Mouse (Mus musculus) MEL (cell line): ENCODE measurements around the gene Rpl5. TPM values are rescaled to one million over a fixed set of nuclear protein-coding genes. Genes with fewer than 3 reads are reported as not detected.

Experiments used
- DNase-seq: peaks from one replicate; pipeline ENCODE4 v3.0.0; 2011; ENCODE audit warnings: low read depth, low spot score
- H3K27ac ChIP-seq: 2 replicates; pipeline ENCODE4 v1.5.1; 2012; ENCODE audit warnings: low read depth, mild to moderate bottlenecking, control low read depth, low read length, moderate library complexity; ENCODE audit not compliant: control insufficient read depth
- H3K27me3 ChIP-seq, 2 experiments: fragments of 150-350 bp in 1 of 2; sonication (generic) in 1 of 2; 2 replicates each; pipeline ENCODE4 v1.6.1; 2012; ENCODE audit warnings: low read length in 2 of 2, mild to moderate bottlenecking in 2 of 2, improper control_type of control experiment in 1 of 2, moderate library complexity in 1 of 2; ENCODE audit not compliant: insufficient read depth in 2 of 2, control insufficient read depth in 1 of 2
- H3K36me3 ChIP-seq, 2 experiments: 2 replicates each; pipeline ENCODE4 v1.6.1; 2012 to 2014; ENCODE audit warnings: low read length in 2 of 2, improper control_type of control experiment in 1 of 2, inconsistent platforms in 1 of 2, mild to moderate bottlenecking in 1 of 2; ENCODE audit not compliant: insufficient read depth in 2 of 2, control insufficient read depth in 1 of 2
- H3K4me1 ChIP-seq, 2 experiments: fragments of 150-350 bp in 1 of 2; sonication (generic) in 1 of 2; 2 replicates each; pipeline ENCODE4 v1.6.1; 2012; ENCODE audit warnings: low read length in 2 of 2, improper control_type of control experiment in 1 of 2, mild to moderate bottlenecking in 1 of 2; ENCODE audit not compliant: insufficient read depth in 2 of 2, control insufficient read depth in 1 of 2
- H3K4me3 ChIP-seq, 2 experiments: fragments of 150-350 bp in 1 of 2; sonication (generic) in 1 of 2; 2 replicates each; pipeline ENCODE4 v1.5.1; 2012; ENCODE audit warnings: low read depth in 2 of 2, low read length in 2 of 2, mild to moderate bottlenecking in 2 of 2, moderate library complexity in 2 of 2, control low read depth in 1 of 2, improper control_type of control experiment in 1 of 2; ENCODE audit not compliant: control insufficient read depth in 1 of 2, insufficient read depth in 1 of 2
- H3K79me2 ChIP-seq: 2 replicates; pipeline ENCODE4 v1.6.1; 2012; ENCODE audit warnings: mild to moderate bottlenecking, low read length, moderate library complexity; ENCODE audit not compliant: control insufficient read depth, poor library complexity, insufficient read depth
- H3K9ac ChIP-seq: 2 replicates; pipeline ENCODE4 v1.6.1; 2012; ENCODE audit warnings: low read depth, mild to moderate bottlenecking, control low read depth, low read length, moderate library complexity; ENCODE audit not compliant: control insufficient read depth, poor library complexity, severe bottlenecking
- H3K9me3 ChIP-seq: fragments of 150-350 bp; sonication (generic); replicated peaks from 2 replicates; pipeline ENCODE4 v1.6.1; 2012; ENCODE audit warnings: mild to moderate bottlenecking, low read length, improper control_type of control experiment, moderate library complexity; ENCODE audit not compliant: insufficient read depth
- BHLHE40 ChIP-seq: IDR thresholded peaks from 2 replicates; pipeline ENCODE4 v1.6.1; 2012; ENCODE audit warnings: low read depth, mild to moderate bottlenecking, inconsistent platforms, low read length, improper control_type of control experiment, borderline replicate concordance
- CHD2 ChIP-seq: IDR thresholded peaks from 2 replicates; pipeline ENCODE4 v1.6.1; 2011; ENCODE audit warnings: low read length, improper control_type of control experiment
- CTCF ChIP-seq, 3 experiments: IDR thresholded peaks in 2 of 3; conservative IDR thresholded peaks in 1 of 3; 2 replicates each; pipeline ENCODE4 v1.5.1; 2011 to 2012; ENCODE audit warnings: low read length in 3 of 3, low read depth in 2 of 3, mild to moderate bottlenecking in 2 of 3, improper control_type of control experiment in 1 of 3, inconsistent platforms in 1 of 3, mixed read lengths in 1 of 3, moderate library complexity in 1 of 3; ENCODE audit not compliant: control insufficient read depth in 1 of 3, insufficient read depth in 1 of 3, poor library complexity in 1 of 3, severe bottlenecking in 1 of 3
- E2F4 ChIP-seq: IDR thresholded peaks from 2 replicates; pipeline ENCODE4 v1.6.1; 2011; ENCODE audit warnings: low read depth, low read length, improper control_type of control experiment, borderline replicate concordance
- EP300 ChIP-seq, 2 experiments: IDR thresholded peaks; 2 replicates each; pipeline ENCODE4 v1.6.1; 2011; ENCODE audit warnings: improper control_type of control experiment in 2 of 2, low read length in 2 of 2, low read depth in 1 of 2, mild to moderate bottlenecking in 1 of 2
- ETS1 ChIP-seq: IDR thresholded peaks from 2 replicates; pipeline ENCODE4 v1.6.1; 2012; ENCODE audit warnings: low read depth, mild to moderate bottlenecking, inconsistent platforms, low read length, improper control_type of control experiment, moderate library complexity
- HCFC1 ChIP-seq: IDR thresholded peaks from 2 replicates; pipeline ENCODE4 v1.6.1; 2012; ENCODE audit warnings: low read depth, mild to moderate bottlenecking, inconsistent platforms, low read length, improper control_type of control experiment, moderate library complexity
- KAT2A ChIP-seq: conservative IDR thresholded peaks from 2 replicates; pipeline ENCODE4 v1.6.1; 2012; ENCODE audit warnings: low read depth, low read length, improper control_type of control experiment, inconsistent platforms
- MAX ChIP-seq: IDR thresholded peaks from 2 replicates; pipeline ENCODE4 v1.6.1; 2011; ENCODE audit warnings: low read length, improper control_type of control experiment
- MEF2A ChIP-seq: IDR thresholded peaks from 2 replicates; pipeline ENCODE4 v1.6.1; 2014; ENCODE audit warnings: low read depth, mild to moderate bottlenecking, inconsistent platforms, low read length, improper control_type of control experiment; ENCODE audit not compliant: poor library complexity, insufficient replicate concordance, severe bottlenecking; ENCODE audit errors: extremely low read depth
- MXI1 ChIP-seq: IDR thresholded peaks from 2 replicates; pipeline ENCODE4 v1.6.1; 2011; ENCODE audit warnings: mild to moderate bottlenecking, low read depth, low read length, improper control_type of control experiment
- MYC ChIP-seq: IDR thresholded peaks from 2 replicates; pipeline ENCODE4 v1.6.1; 2011; ENCODE audit warnings: low read depth, mild to moderate bottlenecking, low read length, improper control_type of control experiment, moderate library complexity
- NRF1 ChIP-seq: IDR thresholded peaks from 2 replicates; pipeline ENCODE4 v1.6.1; 2014; ENCODE audit warnings: low read depth, mild to moderate bottlenecking, inconsistent platforms, low read length, improper control_type of control experiment, moderate library complexity; ENCODE audit not compliant: poor library complexity, insufficient read depth, severe bottlenecking
- POLR2A ChIP-seq, 2 experiments: IDR thresholded peaks; 2 replicates each; pipeline ENCODE4 v1.6.1; 2011 to 2012; ENCODE audit warnings: low read length in 2 of 2, mild to moderate bottlenecking in 2 of 2, control low read depth in 1 of 2, improper control_type of control experiment in 1 of 2, low read depth in 1 of 2, moderate library complexity in 1 of 2; ENCODE audit not compliant: control insufficient read depth in 1 of 2, insufficient read depth in 1 of 2, poor library complexity in 1 of 2
- POLR2AphosphoS2 ChIP-seq: IDR thresholded peaks from 2 replicates; pipeline ENCODE4 v1.6.1; 2011; ENCODE audit warnings: low read length, improper control_type of control experiment
- POLR2AphosphoS5 ChIP-seq: IDR thresholded peaks from 2 replicates; pipeline ENCODE4 v1.6.1; 2012; ENCODE audit warnings: low read depth, borderline replicate concordance, mild to moderate bottlenecking, inconsistent platforms, low read length, moderate library complexity, mixed read lengths
- RAD21 ChIP-seq: IDR thresholded peaks from 2 replicates; pipeline ENCODE4 v1.6.1; 2011; ENCODE audit warnings: mild to moderate bottlenecking, low read depth, low read length, improper control_type of control experiment
- RCOR1 ChIP-seq: IDR thresholded peaks from 2 replicates; pipeline ENCODE4 v1.6.1; 2012; ENCODE audit warnings: low read depth, mild to moderate bottlenecking, inconsistent platforms, low read length, improper control_type of control experiment
- SIN3A ChIP-seq: IDR thresholded peaks from 2 replicates; pipeline ENCODE4 v1.6.1; 2012; ENCODE audit warnings: low read length, improper control_type of control experiment, inconsistent platforms
- SMC3 ChIP-seq: IDR thresholded peaks from 2 replicates; pipeline ENCODE4 v1.6.1; 2011; ENCODE audit warnings: low read depth, low read length, improper control_type of control experiment
- UBTF ChIP-seq: IDR thresholded peaks from 2 replicates; pipeline ENCODE4 v1.6.1; 2012; ENCODE audit warnings: low read depth, mild to moderate bottlenecking, inconsistent platforms, low read length, improper control_type of control experiment, moderate library complexity, borderline replicate concordance; ENCODE audit not compliant: insufficient read depth
- ZMIZ1 ChIP-seq: IDR thresholded peaks from 2 replicates; pipeline ENCODE4 v1.6.1; 2012; ENCODE audit warnings: low read depth, mild to moderate bottlenecking, inconsistent platforms, low read length, improper control_type of control experiment, moderate library complexity
- ZNF384 ChIP-seq: IDR thresholded peaks from 2 replicates; pipeline ENCODE4 v1.6.1; 2012; ENCODE audit warnings: low read depth, mild to moderate bottlenecking, inconsistent platforms, low read length, improper control_type of control experiment
- polyA plus RNA-seq, 2 experiments: library from polyadenylated mRNA; stranded (reverse) in 1 of 2; unstranded in 1 of 2; fragments of >175 nt in 1 of 2; fragments of >200 nt in 1 of 2; gene quantifications; 2 replicates each; pipeline versions ENCODE4 v1.2.1 to v1.2.4; 2012; ENCODE audit warnings: low replicate concordance in 2 of 2, low read depth in 1 of 2; ENCODE audit not compliant: insufficient read length in 2 of 2, insufficient read depth in 1 of 2, missing spikeins in 1 of 2
- total RNA-seq: library from RNA; depleted of rRNA; stranded (reverse); fragments of 300-350 nt; gene quantifications from 2 replicates; pipeline ENCODE4 v1.2.3, GENCODE M21; 2012

Gene Rpl5
- total and polyA plus RNA-seq, 3 experiments = 43.2 to 533 TPM; not detected in 1

DNA sequence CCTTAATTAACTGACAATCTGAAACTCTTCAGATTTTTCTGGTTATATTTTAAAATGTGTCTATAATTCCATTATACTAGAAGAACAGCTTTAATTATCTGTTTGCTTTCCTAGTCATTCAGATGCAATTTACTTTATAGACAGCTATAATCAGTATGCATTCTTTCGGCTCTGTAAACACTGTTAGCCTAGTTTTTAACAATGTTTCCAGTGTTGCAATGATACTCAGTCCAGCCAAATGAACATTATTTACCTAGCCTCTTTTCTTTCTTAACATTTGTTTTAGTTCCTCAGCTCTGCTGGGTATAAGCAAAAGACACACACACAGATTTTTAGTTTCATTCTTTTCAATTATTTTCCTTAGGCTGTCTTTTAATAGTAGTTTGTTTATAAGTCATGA lies 48.6 kb downstream of the Rpl5 start:
- Histone ChIP-seq H3K27me3 (no peaks in the 10 kb centered on the region), H3K9ac (no peak overlapping the region), H3K9me3 (no peaks in the 10 kb centered on the region; the same call in 1 of the 2 replicates), H3K36me3 (peaks cover 1 to 16% of the 10 kb centered on the region in 2 experiments; a peak in 3 of 4 replicates), H3K27ac (no peak overlapping the region), H3K4me3 (no peak overlapping the region), H3K79me2 (peaks cover 3% of the 10 kb centered on the region; the same call in 1 of the 2 replicates), H3K4me1 (peaks cover 18 to 28% of the 10 kb centered on the region in 2 experiments)
- TF ChIP-seq POLR2AphosphoS2 = no peak
- TF ChIP-seq MXI1 = no peak
- no peak for TF ChIP-seq HCFC1
- TF ChIP-seq MEF2A = no peak
- no peak for TF ChIP-seq UBTF
- no peak for TF ChIP-seq SIN3A
- no peak for TF ChIP-seq ZNF384
- TF ChIP-seq NRF1 = no peak
- no peak for TF ChIP-seq POLR2A (IDR thresholded peaks at IDR 0.05; ENCODE audit: control insufficient read depth in 1 of 2, insufficient read depth in 1 of 2, low read depth in 1 of 2, low read length in 2 of 2, poor library complexity in 1 of 2)
- TF ChIP-seq ZMIZ1 = no peak
- no peak for TF ChIP-seq KAT2A
- TF ChIP-seq E2F4 = no peak
- TF ChIP-seq MAX = no peak
- no peak for TF ChIP-seq MYC
- TF ChIP-seq POLR2AphosphoS5 = no peak
- TF ChIP-seq CTCF (IDR thresholded peaks at IDR 0.05 in 2 of 3, conservative IDR thresholded peaks at IDR 0.05 in 1 of 3; ENCODE audit: control insufficient read depth in 1 of 3, insufficient read depth in 1 of 3, low read depth in 2 of 3, low read length in 3 of 3, poor library complexity in 1 of 3, severe bottlenecking in 1 of 3) = no peak
- no peak for DNase-seq

DNA sequence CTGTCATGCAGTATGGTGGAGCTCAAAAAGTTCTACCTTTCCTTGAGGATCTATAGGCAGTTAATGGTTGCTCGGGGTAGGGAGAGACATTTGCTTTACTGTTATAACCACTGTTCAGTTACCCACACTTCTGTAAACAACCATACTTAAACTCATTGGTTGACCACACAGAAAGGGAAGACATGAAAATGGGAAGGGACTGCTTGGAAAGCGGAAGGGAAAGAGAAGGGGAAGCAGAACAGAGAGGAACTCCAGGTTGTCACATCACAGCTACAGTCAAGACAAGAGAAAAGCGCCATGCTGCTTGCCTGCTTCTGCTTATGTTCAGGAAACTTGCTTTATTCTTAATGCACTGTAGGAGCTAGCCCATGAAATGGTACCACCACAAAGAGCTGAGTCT lies 49.3 kb downstream of the Rpl5 start:
- no peak for TF ChIP-seq POLR2AphosphoS2
- no peak for TF ChIP-seq UBTF
- no peak for TF ChIP-seq EP300 (IDR thresholded peaks at IDR 0.05; ENCODE audit: low read depth in 1 of 2, low read length in 2 of 2)
- no peak for TF ChIP-seq BHLHE40
- no peak for TF ChIP-seq E2F4
- TF ChIP-seq CHD2 = no peak
- no peak for TF ChIP-seq ZNF384
- no peak for TF ChIP-seq RAD21
- no peak for TF ChIP-seq ETS1
- TF ChIP-seq MXI1 = no peak
- no peak for TF ChIP-seq SMC3
- no peak for TF ChIP-seq RCOR1
- TF ChIP-seq, all 39 proteins: peak for 0
- DNase-seq = no peak
- no peak overlapping the region for H3K27ac ChIP-seq
- H3K79me2 ChIP-seq = peaks cover 3% of the 10 kb centered on the region; the same call in 1 of the 2 replicates
- no peak overlapping the region for H3K9ac ChIP-seq
- no peaks in the 10 kb centered on the region; the same call in 1 of the 2 replicates for H3K9me3 ChIP-seq
- H3K27me3 ChIP-seq = no peaks in the 10 kb centered on the region
- H3K4me1 ChIP-seq = peaks cover 18 to 28% of the 10 kb centered on the region in 2 experiments
- H3K4me3 ChIP-seq = no peak overlapping the region
- H3K36me3 ChIP-seq = peaks cover 1 to 16% of the 10 kb centered on the region in 2 experiments; a peak in 3 of 4 replicates
